12 mouse cellular contexts compared by ENCODE assay signal in genomic region chr13:53592755-53593154, GRCm38 (mm10).
DNase-seq lines count a peak whose midpoint lies in the region; ATAC-seq lines count a peak whose summit lies in the region.
"Had no signal": no experiment of that assay in that cellular context is flagged by ENCODE, and none has a peak within 500 bp of the region (broad histone marks: within the 10 kb centered on the region; RNA-seq: fewer than 3 reads in every experiment).

No protein-coding gene starts in this region.

- H3K36me3 ChIP-seq in hindbrain, embryonic 14.5 days (replicated peaks; ENCODE audit: control insufficient read depth, insufficient read depth) = no peaks in the 10 kb centered on the region
- H3K36me3 ChIP-seq in hindbrain, embryonic 13.5 days = no peaks in the 10 kb centered on the region
- H3K36me3 ChIP-seq: forebrain, embryonic 12.5 days; lung, embryonic 15.5 days had no signal

- H3K4me1 ChIP-seq in hindbrain, embryonic 14.5 days (replicated peaks; ENCODE audit: control insufficient read depth, insufficient read depth, low read length) = no peaks in the 10 kb centered on the region
- H3K4me1 ChIP-seq in hindbrain, embryonic 13.5 days (replicated peaks) = no peaks in the 10 kb centered on the region
- H3K4me1 ChIP-seq: forebrain, embryonic 12.5 days; lung, embryonic 15.5 days had no signal

- peak; percentile 48 for DNase-seq in hindbrain, embryonic 14.5 days (ENCODE audit: low spot score)
- DNase-seq in lung, postnatal 14 days = peak; percentile 1
- no peak for DNase-seq in lung, adult 18-20 months
- peak; percentile 39 for DNase-seq in R1 (ENCODE audit: low read depth, low spot score)
- DNase-seq in embryo, embryonic 11 days = peak; percentile 62
- no peak for DNase-seq in spleen, adult 12 weeks (ENCODE audit: low spot score)
- DNase-seq: cerebellum, adult 9-11 months; thymus, postnatal 25 days had no signal

- no peak overlapping the region for H3K4me3 ChIP-seq in hindbrain, embryonic 14.5 days (replicated peaks; ENCODE audit: low read length)
- H3K4me3 ChIP-seq in hindbrain, embryonic 13.5 days = no peak overlapping the region
- H3K4me3 ChIP-seq: forebrain, embryonic 12.5 days; lung, embryonic 15.5 days had no signal

- no peak for ATAC-seq in hindbrain, embryonic 14.5 days (ENCODE audit: low FRiP score)
- no peak for ATAC-seq in hindbrain, embryonic 13.5 days (ENCODE audit: low FRiP score)
- no peak for ATAC-seq in CD4-positive, CD25-positive, alpha-beta regulatory T cell, adult 4 months

- H3K27me3 ChIP-seq in hindbrain, embryonic 14.5 days (ENCODE audit: control insufficient read depth, insufficient read depth, low read length) = no peaks in the 10 kb centered on the region
- 0 out of 2 replicates have a peak, but pooled peaks cover 3% of the 10 kb centered on the region for H3K27me3 ChIP-seq in hindbrain, embryonic 13.5 days
- H3K27me3 ChIP-seq: lung, embryonic 15.5 days had no signal

- 17% methylated on average over 5 of the region's 5 CpGs for WGBS in hindbrain, embryonic 14.5 days
- WGBS in hindbrain, embryonic 13.5 days = 21% methylated on average over 5 of the region's 5 CpGs

- H3K4me2 ChIP-seq in hindbrain, embryonic 14.5 days (replicated peaks) = no peak overlapping the region
- no peak overlapping the region for H3K4me2 ChIP-seq in hindbrain, embryonic 13.5 days
- H3K4me2 ChIP-seq: forebrain, embryonic 12.5 days; lung, embryonic 15.5 days had no signal

- H3K9ac ChIP-seq in hindbrain, embryonic 14.5 days = no peak overlapping the region
- H3K9ac ChIP-seq in hindbrain, embryonic 13.5 days = no peak overlapping the region
- H3K9ac ChIP-seq: forebrain, embryonic 12.5 days; lung, embryonic 15.5 days had no signal

- no peaks in the 10 kb centered on the region for H3K9me3 ChIP-seq in hindbrain, embryonic 14.5 days (ENCODE audit: control insufficient read depth, low read length)
- H3K9me3 ChIP-seq in hindbrain, embryonic 13.5 days = no peaks in the 10 kb centered on the region
- H3K9me3 ChIP-seq: forebrain, embryonic 12.5 days; lung, embryonic 15.5 days had no signal

- H3K27ac ChIP-seq in hindbrain, embryonic 14.5 days = no peak overlapping the region
- H3K27ac ChIP-seq in hindbrain, embryonic 13.5 days = no peak overlapping the region
- H3K27ac ChIP-seq: forebrain, embryonic 12.5 days; lung, embryonic 15.5 days had no signal

Comparison
In these comparisons a context has a peak if more than half of its experiments do, and no peak if none do; other contexts are left out.
1. DNase-seq: peak in hindbrain, embryonic 14.5 days (single experiment), lung, postnatal 14 days (single experiment), R1 (single experiment) and embryo, embryonic 11 days (single experiment); none in lung, adult 18-20 months (0 of 2) and spleen, adult 12 weeks (single experiment).